Mouse (Mus musculus) stomach, embryonic 15.5 days (tissue): ENCODE measurements around the gene Cdk5rap1. TPM values are rescaled to one million over a fixed set of nuclear protein-coding genes. Genes with fewer than 3 reads are reported as not detected.
"Not testable (repeated sequence)": the region's sequence is repeated elsewhere in the genome, so short reads cannot be mapped to it uniquely, and the experiment has no call there.

ENCODE experiments used
- ATAC-seq: fragments of 200-750 bp; cut with Nextera tagmentation; 2 replicates; pipeline ENCODE4 v1.8.0; 2017; ENCODE audit warnings: low read depth, moderate number of reproducible peaks, moderate TSS enrichment; ENCODE audit not compliant: insufficient read depth, low FRiP score
- H3K27ac ChIP-seq: fragments of 300-500 bp; sonication (generic); 2 replicates; pipeline ENCODE4 v1.5.1; 2015; ENCODE audit warnings: mild to moderate bottlenecking, inconsistent platforms
- H3K27me3 ChIP-seq: fragments of 300-500 bp; sonication (generic); replicated peaks from 2 replicates; pipeline ENCODE4 v1.6.1; 2015; ENCODE audit warnings: inconsistent platforms
- H3K36me3 ChIP-seq: fragments of 300-500 bp; sonication (generic); 2 replicates; pipeline ENCODE4 v1.6.1; 2015; ENCODE audit warnings: inconsistent platforms
- H3K4me1 ChIP-seq: fragments of 300-500 bp; sonication (generic); 2 replicates; pipeline ENCODE4 v1.6.1; 2015; ENCODE audit warnings: inconsistent platforms
- H3K4me2 ChIP-seq: fragments of 300-500 bp; sonication (generic); 2 replicates; pipeline ENCODE4 v1.6.1; 2015; ENCODE audit warnings: mild to moderate bottlenecking, inconsistent platforms
- H3K4me3 ChIP-seq: fragments of 300-500 bp; sonication (generic); replicated peaks from 2 replicates; pipeline ENCODE4 v1.5.1; 2015; ENCODE audit warnings: inconsistent platforms
- H3K9ac ChIP-seq: fragments of 300-500 bp; sonication (generic); 2 replicates; pipeline ENCODE4 v1.6.1; 2015; ENCODE audit warnings: inconsistent platforms
- H3K9me3 ChIP-seq: fragments of 300-500 bp; sonication (generic); 2 replicates; pipeline ENCODE4 v1.6.1; 2016; ENCODE audit warnings: inconsistent platforms
- WGBS: fragments of 180-500 bp; shearing (Covaris S2); methylation state at CpG from one replicate; pipeline ENCODE4 v1.1.7; 2015; 5-methylcytosine and 5-hydroxymethylcytosine counted together
- polyA plus RNA-seq: library from polyadenylated mRNA; unstranded; fragments of >200 nt; fragmentation: Nextera tagmentation; extraction: Ambion mirVana; gene quantifications from 2 replicates; pipeline ENCODE4 v1.2.1, GENCODE M21; 2015

The Cdk5rap1 gene
- polyA plus RNA-seq, 1 experiment from 2014 or later = 15.6 TPM

DNA sequence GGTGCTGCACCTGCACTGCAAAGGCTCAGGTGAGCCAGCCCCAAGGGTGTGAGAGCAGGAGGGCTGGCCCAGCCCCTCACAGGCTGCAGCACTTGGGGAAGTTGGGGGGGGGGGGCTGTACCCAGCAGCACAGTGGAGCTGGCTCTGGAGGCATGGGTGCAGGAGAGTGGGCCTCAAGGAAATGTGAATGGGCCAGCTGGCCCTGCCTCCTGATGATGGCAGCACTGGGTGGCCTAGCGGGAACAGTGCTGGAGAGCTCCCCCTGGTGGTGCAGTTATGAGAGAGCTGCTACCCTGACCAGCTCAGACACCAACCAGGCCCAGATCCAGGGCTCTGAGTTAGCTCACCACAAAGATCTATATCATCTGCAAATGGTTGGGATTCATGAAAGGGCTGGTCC, 72.3 kb downstream of the Cdk5rap1 start:
- H3K4me1 ChIP-seq = no peaks in the 10 kb centered on the region
- H3K4me3 ChIP-seq = no peak overlapping the region
- WGBS = 14% methylated on average over 1 of the region's 1 CpGs
- H3K27me3 ChIP-seq = no peaks in the 10 kb centered on the region
- ATAC-seq = peak; percentile 66; the same call in 1 of the 2 replicates
- no peak overlapping the region for H3K4me2 ChIP-seq
- no peak overlapping the region for H3K9ac ChIP-seq
- no peaks in the 10 kb centered on the region for H3K36me3 ChIP-seq
- no peaks in the 10 kb centered on the region for H3K9me3 ChIP-seq
- H3K27ac ChIP-seq = no peak overlapping the region

DNA sequence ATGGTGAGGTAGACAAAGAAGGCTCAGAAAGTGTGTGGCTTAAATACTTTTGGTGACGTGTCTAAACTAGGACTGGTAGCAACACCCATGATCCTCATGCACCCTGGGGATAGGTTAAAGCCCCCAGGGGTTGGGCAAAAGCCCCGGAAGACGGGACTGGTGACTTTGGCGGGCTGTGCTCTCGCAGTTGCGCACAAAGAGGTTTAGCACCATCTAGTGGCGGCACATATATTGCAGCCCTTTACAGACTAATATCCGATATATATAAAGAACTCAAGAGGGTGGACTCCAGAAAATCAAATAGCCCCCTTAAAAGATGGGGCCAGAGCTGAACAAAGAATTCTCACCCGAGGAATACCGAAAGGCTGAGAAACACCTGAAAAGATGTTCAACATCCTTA, 78.1 kb downstream of the Cdk5rap1 start:
- not testable (repeated sequence) for H3K27ac ChIP-seq, H3K36me3 ChIP-seq, H3K27me3 ChIP-seq, H3K4me3 ChIP-seq, ATAC-seq, H3K9ac ChIP-seq, H3K9me3 ChIP-seq, H3K4me1 ChIP-seq
- WGBS = 3% methylated on average over 10 of the region's 10 CpGs
- peak overlapping the region; percentile 33; the same call in 1 of the 2 replicates for H3K4me2 ChIP-seq

- Histone ChIP-seq H3K27me3 (no peaks in the 10 kb centered on the region), H3K4me1 (no peaks in the 10 kb centered on the region), H3K4me3 (no peak overlapping the region), H3K4me2 (no peak overlapping the region), H3K9me3 (no peaks in the 10 kb centered on the region), H3K36me3 (no peaks in the 10 kb centered on the region), H3K9ac (no peak overlapping the region), H3K27ac (no peak overlapping the region)
- no peak for ATAC-seq
- 79% methylated on average over 1 of the region's 1 CpGs for WGBS
Measured at GRCm38 (mm10) chr2:154292833-154293232, 80.0 kb downstream of the Cdk5rap1 start.

GRCm38 (mm10) chr2:154291866-154292265, 80.9 kb downstream of the Cdk5rap1 start:
- WGBS = 79% methylated on average over 3 of the region's 3 CpGs
- H3K36me3 ChIP-seq, H3K4me3 ChIP-seq, H3K27ac ChIP-seq, H3K4me2 ChIP-seq, ATAC-seq, H3K9ac ChIP-seq, H3K9me3 ChIP-seq, H3K4me1 ChIP-seq, H3K27me3 ChIP-seq: not testable (repeated sequence)

Other genes starting within 250 kb of the Cdk5rap1 start
- gene Bpifa3, start 242.7 kb downstream of the Cdk5rap1 start, polyA plus RNA-seq = not detected in 2 replicates
- gene Bpifa1, start 230.1 kb downstream of the Cdk5rap1 start, polyA plus RNA-seq = not detected in 2 replicates
- not detected in 2 replicates for gene Bpifa5, start 210.4 kb downstream of the Cdk5rap1 start, polyA plus RNA-seq
- gene Bpifb1, start 182.2 kb downstream of the Cdk5rap1 start, polyA plus RNA-seq = 234 and 239 TPM in 2 replicates
- gene Bpifb5, start 149.3 kb downstream of the Cdk5rap1 start, polyA plus RNA-seq = 0.36 and 0.83 TPM in 2 replicates
- gene Bpifb9a, start 115.2 kb downstream of the Cdk5rap1 start, polyA plus RNA-seq = not detected in 2 replicates
- not detected in 2 replicates for gene Bpifb9b, start 65.8 kb downstream of the Cdk5rap1 start, polyA plus RNA-seq
- 7.3 and 7.5 TPM in 2 replicates for gene Snta1, start 35.1 kb upstream of the Cdk5rap1 start, polyA plus RNA-seq
- 32.1 and 34.7 TPM in 2 replicates for gene Cbfa2t2, start 63.5 kb upstream of the Cdk5rap1 start, polyA plus RNA-seq
- gene 1700003F12Rik, start 174.1 kb upstream of the Cdk5rap1 start, polyA plus RNA-seq = 0.59 and 1.5 TPM in 2 replicates
- 0.12 and 0.37 TPM in 2 replicates for gene Actl10, start 178.8 kb upstream of the Cdk5rap1 start, polyA plus RNA-seq
- gene Necab3, start 185.9 kb upstream of the Cdk5rap1 start, polyA plus RNA-seq = 2.4 and 2.5 TPM in 2 replicates
- gene E2f1, start 196.9 kb upstream of the Cdk5rap1 start, polyA plus RNA-seq = 20.2 and 21.1 TPM in 2 replicates
- 26.8 and 30.2 TPM in 2 replicates for gene Pxmp4, start 230.7 kb upstream of the Cdk5rap1 start, polyA plus RNA-seq
- 0.83 and 0.88 TPM in 2 replicates for gene Zfp341, start 240.3 kb upstream of the Cdk5rap1 start, polyA plus RNA-seq
- 0.30 and 0.78 TPM in 2 replicates for gene 4930519P11Rik, start 240.4 kb upstream of the Cdk5rap1 start, polyA plus RNA-seq